Mouse (Mus musculus) ES-E14 (cell line): ENCODE data around the gene Il1rl2.

ENCODE experiments used
- MAFK ChIP-seq: IDR thresholded peaks from 2 replicates; pipeline ENCODE4 v1.6.1; 2014; ENCODE audit warnings: mild to moderate bottlenecking, low read depth, low read length, inconsistent platforms; ENCODE audit not compliant: insufficient read depth
- ZNF384 ChIP-seq: IDR thresholded peaks from 2 replicates; pipeline ENCODE4 v1.6.1; 2012; ENCODE audit warnings: low read depth, low read length, inconsistent platforms

- TF ChIP-seq MAFK (no peak), ZNF384 (no peak)
These were observed 49.0 kb upstream of the Il1rl2 start for GRCm38 (mm10) chr1:40275285-40276013.
